Mouse (Mus musculus) embryo, embryonic 10.5 days (tissue): ENCODE results near the gene Sf3b2.
"Not testable (repeated sequence)": the region's sequence is repeated elsewhere in the genome, so short reads cannot be mapped to it uniquely, and the experiment has no call there.

ENCODE experiments used
- DNase-seq: peaks from one replicate; pipeline ENCODE4 v3.0.0-alpha.2; 2015; ENCODE audit warnings: low spot score

The Sf3b2 gene

DNA sequence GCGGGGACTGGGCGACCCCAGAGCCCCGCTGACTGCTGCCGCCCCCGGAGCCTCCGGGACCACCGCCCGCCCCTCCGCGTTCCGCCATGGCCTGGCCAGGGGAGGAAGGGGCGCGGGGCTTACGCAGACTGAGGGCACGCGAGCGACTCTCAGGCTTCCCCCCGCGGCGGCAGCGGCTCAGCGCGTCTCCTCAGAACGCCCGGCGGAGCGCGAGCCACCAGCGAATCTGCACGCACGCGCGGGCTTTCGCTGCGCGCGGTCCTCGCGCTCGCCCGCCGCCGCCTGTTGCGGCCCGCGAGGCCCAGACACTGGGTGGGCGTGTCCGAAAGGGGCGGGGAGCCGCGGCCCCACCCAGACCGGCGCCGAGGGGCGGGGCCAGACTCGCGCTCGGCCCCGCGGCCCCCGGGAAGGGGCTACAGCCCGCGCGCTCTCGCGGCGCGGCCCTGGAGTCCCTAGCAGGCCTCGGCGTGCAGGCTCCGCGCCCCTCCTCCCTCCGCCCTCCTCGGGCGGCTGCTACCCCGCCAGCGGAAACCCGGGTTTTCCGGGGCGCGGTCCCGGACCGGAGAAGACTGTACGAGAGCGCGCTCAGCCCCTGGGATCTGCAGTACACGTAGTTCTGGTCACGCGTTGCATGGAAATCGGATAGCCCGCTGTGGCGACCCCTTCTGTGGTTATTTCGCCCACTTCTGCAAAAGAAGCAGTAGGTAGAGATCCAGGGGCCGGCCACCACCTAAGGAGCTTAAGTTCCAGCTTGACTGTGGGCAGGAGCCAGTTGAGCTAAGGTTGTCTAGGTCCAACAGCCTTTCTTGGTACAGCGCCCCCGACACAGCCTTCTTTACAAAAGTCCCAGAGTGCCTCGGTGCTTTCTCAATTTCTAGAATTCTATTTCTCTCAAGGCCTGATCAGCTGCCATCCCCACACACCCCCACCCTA, 22.2 kb downstream of the Sf3b2 start, which contains the start of gene Pacs1:
Pacs1 (minus strand) TSS at position 319 of the 933 bp plus-strand sequence.
- DNase-seq = peak; percentile 93

- DNase-seq = peak; percentile 61
Observed at GRCm38 (mm10) chr19:5272326-5272795, 22.9 kb downstream of the Sf3b2 start.

- DNase-seq = no peak
Observed at GRCm38 (mm10) chr19:5271430-5271829, 23.8 kb downstream of the Sf3b2 start.

DNA sequence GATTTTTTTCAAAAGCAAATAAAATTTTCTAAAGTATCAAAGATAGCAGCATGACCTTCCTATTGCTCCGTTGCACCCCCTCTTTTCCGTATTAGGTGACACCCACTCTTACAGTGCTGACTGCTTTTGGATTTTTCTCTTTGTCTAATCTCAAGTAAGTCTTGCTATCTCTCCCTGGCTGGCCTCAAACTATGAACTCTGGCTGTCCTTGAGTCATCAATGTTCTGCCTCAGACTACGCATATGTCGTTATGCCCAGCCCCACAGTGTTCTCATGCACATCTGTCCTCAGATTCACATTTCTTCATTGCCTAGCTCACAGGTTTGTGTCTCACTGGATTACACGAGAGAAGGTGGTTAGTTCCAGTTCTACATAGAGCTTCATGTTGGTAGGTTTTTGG, 25.9 kb downstream of the Sf3b2 start:
- DNase-seq = no peak

- no peak for DNase-seq
Observed at GRCm38 (mm10) chr19:5268875-5269274, 26.4 kb downstream of the Sf3b2 start.

GRCm38 (mm10) chr19:5268017-5268416, 27.2 kb downstream of the Sf3b2 start:
- no peak for DNase-seq

DNA sequence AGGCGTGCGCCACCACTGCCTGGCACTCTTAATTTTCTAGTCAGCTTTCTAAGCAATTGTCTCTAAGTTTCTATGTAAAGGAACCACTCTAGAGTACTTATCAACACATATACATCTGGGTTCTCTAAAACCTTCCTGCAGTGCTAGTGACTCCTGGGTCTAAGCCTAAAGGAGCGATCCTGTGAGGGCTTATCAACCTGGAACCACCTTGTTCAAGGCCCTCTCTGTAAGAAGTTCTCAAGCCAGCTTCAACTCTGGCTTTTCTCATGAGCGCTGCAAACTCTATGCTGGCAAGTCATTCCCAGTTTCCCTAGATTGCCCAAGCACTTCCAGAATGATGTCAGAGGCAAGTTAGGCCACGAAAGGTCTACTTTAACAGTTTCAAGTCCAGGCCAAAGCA, 28.2 kb downstream of the Sf3b2 start:
- DNase-seq = no peak

DNA sequence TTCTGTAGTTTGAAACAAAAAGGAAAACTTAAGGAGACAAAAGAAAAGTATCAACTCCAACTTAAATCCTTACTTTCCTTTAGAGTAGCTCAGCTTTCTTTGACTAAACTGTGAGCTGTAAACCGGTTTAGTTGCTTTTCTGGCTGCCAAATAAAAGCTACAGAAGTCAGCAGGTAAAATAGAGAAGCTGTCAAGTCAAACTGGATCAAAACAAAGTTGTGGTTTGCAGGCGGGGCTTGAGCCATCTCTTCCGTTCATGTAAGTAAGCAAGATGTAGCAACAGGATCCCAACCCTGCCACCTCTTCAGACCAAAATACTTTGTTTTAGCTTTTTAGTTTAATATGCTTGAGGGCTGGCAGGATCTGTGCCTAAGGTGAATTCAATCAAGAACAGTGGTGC, 38.1 kb downstream of the Sf3b2 start:
- no peak for DNase-seq

- DNase-seq = not testable (repeated sequence)
Observed at GRCm38 (mm10) chr19:5236981-5237380, 58.3 kb downstream of the Sf3b2 start.

DNA sequence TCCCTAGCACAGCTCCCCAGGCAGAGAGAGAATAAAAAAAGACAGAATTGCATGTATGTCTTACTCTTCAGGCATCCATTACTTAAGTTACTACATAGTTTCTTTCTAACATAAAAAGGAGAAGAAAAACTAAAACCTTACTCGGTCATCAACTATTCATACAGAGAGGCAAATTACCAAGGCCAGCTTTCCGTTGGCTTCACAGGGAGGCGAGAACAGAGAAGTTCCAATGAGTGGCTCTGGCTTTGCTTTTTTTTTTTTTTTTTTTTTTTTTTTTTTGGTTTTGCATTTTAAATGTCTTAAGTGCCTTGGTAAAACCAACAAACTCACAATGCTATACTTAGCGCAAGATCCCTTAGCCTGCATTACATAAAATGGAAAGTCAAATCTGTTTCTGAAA, 62.6 kb downstream of the Sf3b2 start:
- DNase-seq = no peak

DNA sequence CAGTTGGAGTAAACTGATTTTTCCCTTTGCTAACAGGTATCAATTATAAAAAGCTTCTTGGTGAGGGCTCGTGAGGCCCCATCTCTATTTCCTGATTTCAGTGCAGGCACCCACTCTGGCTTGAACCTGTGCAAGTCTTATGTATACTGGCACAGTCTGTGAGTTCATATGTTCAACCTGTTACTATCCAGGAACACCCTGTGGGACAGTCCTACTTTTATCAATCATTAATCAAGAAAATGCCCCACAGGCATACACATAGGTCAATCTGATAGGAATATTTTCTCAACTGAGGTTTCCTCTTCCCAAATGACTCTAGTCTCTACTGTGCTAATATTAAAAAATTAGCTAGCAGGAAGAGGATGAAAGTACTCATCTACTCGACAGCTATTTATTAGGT, 65.1 kb downstream of the Sf3b2 start:
- no peak for DNase-seq

GRCm38 (mm10) chr19:5224624-5225023, 70.6 kb downstream of the Sf3b2 start:
- no peak for DNase-seq

DNA sequence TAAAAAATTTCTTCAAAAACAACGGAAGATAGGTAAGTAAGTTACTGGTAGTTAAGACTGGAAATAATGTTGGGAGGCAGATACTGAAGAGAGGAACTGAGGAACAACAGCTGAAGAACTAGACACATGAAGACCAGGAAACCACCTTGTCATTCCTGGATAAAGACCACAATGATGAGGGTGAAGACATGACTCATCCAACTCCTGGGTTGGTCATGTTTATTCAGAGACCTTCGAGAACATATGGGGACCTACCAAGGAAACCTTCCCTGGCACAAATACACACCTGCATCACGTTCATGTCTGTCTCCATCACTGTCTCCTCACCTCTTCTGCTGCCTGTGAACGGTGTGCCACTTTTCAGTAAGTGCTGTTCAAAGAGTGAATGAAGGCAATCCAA, 71.2 kb downstream of the Sf3b2 start:
- DNase-seq = no peak
